Mouse (Mus musculus) CH12.LX (cell line): ENCODE measurements around the gene Pla2g1b. TPM values are rescaled to one million over a fixed set of nuclear protein-coding genes. Genes with fewer than 3 reads are reported as not detected.
A peak's percentile ranks its signal among the peaks of the same experiment; 100 is the strongest.

Experiments
- DNase-seq: peaks from one replicate; pipeline ENCODE4 v3.0.0-alpha.2; 2013; ENCODE audit errors: extremely low read depth
- H3K27ac ChIP-seq: 2 replicates; pipeline ENCODE4 v1.5.1; 2012; ENCODE audit warnings: low read depth, mild to moderate bottlenecking, control low read depth, moderate library complexity; ENCODE audit not compliant: insufficient read depth
- H3K27me3 ChIP-seq: replicated peaks from 2 replicates; pipeline ENCODE3; 2012; ENCODE audit warnings: inconsistent platforms
- H3K36me3 ChIP-seq, 2 experiments: replicated peaks in 1 of 2; 2 replicates each; pipeline versions ENCODE3 to v1.6.1; 2012; ENCODE audit warnings: inconsistent platforms in 1 of 2, low read length in 1 of 2, mild to moderate bottlenecking in 1 of 2, mixed read lengths in 1 of 2, moderate library complexity in 1 of 2; ENCODE audit not compliant: control insufficient read depth in 1 of 2, insufficient read depth in 1 of 2
- H3K4me1 ChIP-seq, 2 experiments: 2 replicates each; pipeline ENCODE4 v1.6.1; 2012; ENCODE audit warnings: inconsistent platforms in 1 of 2, moderate library complexity in 1 of 2; ENCODE audit not compliant: insufficient read depth in 2 of 2, control insufficient read depth in 1 of 2
- H3K4me2 ChIP-seq: 2 replicates; pipeline ENCODE4 v1.6.1; 2012; ENCODE audit warnings: low read depth, mild to moderate bottlenecking, control low read depth; ENCODE audit not compliant: poor library complexity, insufficient read depth, severe bottlenecking
- H3K4me3 ChIP-seq, 3 experiments: fragments of 150-350 bp in 1 of 3; sonication (generic) in 1 of 3; replicated peaks in 1 of 3; 2 replicates each; pipeline versions ENCODE3 to v1.5.1; 2011 to 2012; ENCODE audit warnings: low read depth in 2 of 3, low read length in 2 of 3, mild to moderate bottlenecking in 2 of 3, moderate library complexity in 2 of 3, control low read depth in 1 of 3, improper control_type of control experiment in 1 of 3, inconsistent platforms in 1 of 3, mixed read lengths in 1 of 3; ENCODE audit not compliant: poor library complexity in 1 of 3
- H3K79me2 ChIP-seq: replicated peaks from 2 replicates; pipeline ENCODE4 v1.6.1; 2012; ENCODE audit warnings: mild to moderate bottlenecking, moderate library complexity; ENCODE audit not compliant: control insufficient read depth, poor library complexity, insufficient read depth, severe bottlenecking; ENCODE audit errors: extremely low read depth
- H3K9ac ChIP-seq: 2 replicates; pipeline ENCODE4 v1.6.1; 2012; ENCODE audit warnings: low read depth, mild to moderate bottlenecking, control low read depth, moderate library complexity; ENCODE audit not compliant: insufficient read depth
- H3K9me3 ChIP-seq: replicated peaks from 2 replicates; pipeline ENCODE3; 2012; ENCODE audit warnings: low read length, inconsistent platforms, mixed read lengths
- CHD1 ChIP-seq: IDR thresholded peaks from 2 replicates; pipeline ENCODE4 v1.6.1; 2012; ENCODE audit warnings: low read depth, low read length, improper control_type of control experiment, inconsistent platforms
- CTCF ChIP-seq, 2 experiments: IDR thresholded peaks in 1 of 2; conservative IDR thresholded peaks in 1 of 2; 2 replicates each; pipeline ENCODE4 v1.5.1; 2011 to 2012; ENCODE audit warnings: low read depth in 2 of 2, low read length in 2 of 2, improper control_type of control experiment in 1 of 2, inconsistent platforms in 1 of 2, mild to moderate bottlenecking in 1 of 2, moderate library complexity in 1 of 2
- E2F4 ChIP-seq: IDR thresholded peaks from 2 replicates; pipeline ENCODE4 v1.6.1; 2011; ENCODE audit warnings: low read depth, low read length, improper control_type of control experiment; ENCODE audit not compliant: insufficient replicate concordance
- GABPA ChIP-seq: IDR thresholded peaks from 2 replicates; pipeline ENCODE4 v1.6.1; 2012; ENCODE audit warnings: low read depth, low read length, improper control_type of control experiment, inconsistent platforms; ENCODE audit not compliant: insufficient replicate concordance
- HCFC1 ChIP-seq: IDR thresholded peaks from 2 replicates; pipeline ENCODE4 v1.6.1; 2012; ENCODE audit warnings: low read depth, mild to moderate bottlenecking, inconsistent platforms, low read length, improper control_type of control experiment
- IRF4 ChIP-seq: IDR thresholded peaks from 2 replicates; pipeline ENCODE4 v1.6.1; 2014; ENCODE audit warnings: low read depth, mild to moderate bottlenecking, inconsistent platforms, low read length, improper control_type of control experiment
- MAFK ChIP-seq: IDR thresholded peaks from 2 replicates; pipeline ENCODE4 v1.6.1; 2011; ENCODE audit warnings: low read length, improper control_type of control experiment; ENCODE audit not compliant: insufficient replicate concordance
- MXI1 ChIP-seq: IDR thresholded peaks from 2 replicates; pipeline ENCODE4 v1.6.1; 2011; ENCODE audit warnings: mild to moderate bottlenecking, low read depth, low read length, improper control_type of control experiment
- MYC ChIP-seq: IDR thresholded peaks from 2 replicates; pipeline ENCODE4 v1.6.1; 2011; ENCODE audit warnings: low read depth, mild to moderate bottlenecking, improper control_type of control experiment, low read length
- POLR2A ChIP-seq: IDR thresholded peaks from 2 replicates; pipeline ENCODE4 v1.6.1; 2011; ENCODE audit warnings: low read depth, mild to moderate bottlenecking, improper control_type of control experiment, low read length
- RCOR1 ChIP-seq: conservative IDR thresholded peaks from 2 replicates; pipeline ENCODE4 v1.6.1; 2012; ENCODE audit warnings: low read depth, mild to moderate bottlenecking, inconsistent platforms, low read length, improper control_type of control experiment
- SIN3A ChIP-seq: IDR thresholded peaks from 2 replicates; pipeline ENCODE4 v1.6.1; 2012; ENCODE audit warnings: low read length, improper control_type of control experiment, inconsistent platforms
- USF1 ChIP-seq: IDR thresholded peaks from 2 replicates; pipeline ENCODE4 v1.6.1; 2014; ENCODE audit warnings: low read depth, mild to moderate bottlenecking, inconsistent platforms, low read length, improper control_type of control experiment
- ZC3H11A ChIP-seq: IDR thresholded peaks from 2 replicates; pipeline ENCODE4 v1.6.1; 2012; ENCODE audit warnings: low read depth, mild to moderate bottlenecking, inconsistent platforms, low read length, improper control_type of control experiment
- dilution Hi-C: fragments of 300-500 bp; cut with MboI; formaldehyde crosslinking; loops from 2 replicates; pipeline ENCODE4 v1.14.3; 2020; ENCODE audit warnings: low sequenced_read_pairs; ENCODE audit not compliant: extremely low pct_unique_long_range_greater_than_20kb, extremely low pct_ligation_motif_present
- in situ Hi-C: fragments of 300-500 bp; cut with MboI; formaldehyde crosslinking; loops from 3 replicates; pipeline ENCODE4 v1.14.3; 2019; ENCODE audit warnings: low sequenced_read_pairs, low pct_ligation_motif_present, low pct_unique_long_range_greater_than_20kb, mixed read lengths
- polyA plus RNA-seq: library from polyadenylated mRNA; unstranded; fragments of >175 nt; gene quantifications from 2 replicates; pipeline ENCODE4 v1.2.1, GENCODE M21; 2012; ENCODE audit warnings: low read depth; ENCODE audit not compliant: insufficient read length
- total RNA-seq, 2 experiments: library from RNA; depleted of rRNA; stranded (reverse); fragments of 300-350 nt in 1 of 2; fragments of >200 nt in 1 of 2; gene quantifications; 2 replicates each; pipeline ENCODE4 v1.2.3; 2012 to 2014

Gene Pla2g1b
- total and polyA plus RNA-seq, 3 experiments, result not detected

- dilution Hi-C loops (no loop called here), in situ Hi-C loops (no loop called here)
- Histone ChIP-seq H3K79me2 (no peaks in the 10 kb centered on the region), H3K9ac (no peak overlapping the region), H3K27ac (no peak overlapping the region), H3K4me1 (peaks cover 0 to 12% of the 10 kb centered on the region in 2 experiments; a peak in 2 of 4 replicates), H3K4me2 (peak overlapping the region; percentile 42; the same call in 1 of the 2 replicates), H3K4me3 (peak overlapping the region; percentile 10 to 46 (median 26)), H3K9me3 (no peaks in the 10 kb centered on the region), H3K36me3 (peaks cover 6 to 27% of the 10 kb centered on the region in 2 experiments), H3K27me3 (peaks cover 2% of the 10 kb centered on the region)
- TF ChIP-seq E2F4 (no peak), RCOR1 (no peak), HCFC1 (peak; percentile 19; the same call in 1 of the 2 replicates), MYC (peak; percentile 88; the same call in 1 of the 2 replicates), CTCF (conservative IDR thresholded peaks at IDR 0.05 in 1 of 2, IDR thresholded peaks at IDR 0.05 in 1 of 2; ENCODE audit: low read depth in 2 of 2, low read length in 2 of 2) (peak in 1 of 2 experiments; percentile 21; a peak in 2 of 4 replicates), SIN3A (peak; percentile 59; the same call in 1 of the 2 replicates), MXI1 (peak; percentile 44; the same call in 1 of the 2 replicates), MAFK (no peak), IRF4 (0 out of 2 replicates have a peak, but pooled peaks have one; percentile 6), GABPA (no peak), USF1 (peak; percentile 2; the same call in 1 of the 2 replicates), POLR2A (peak; percentile 55)
- no peak for DNase-seq
These were observed 8.2 kb downstream of the Pla2g1b start for GRCm38 (mm10) chr5:115474174-115474828.

GRCm38 (mm10) chr5:115475337-115476106 lies 9.5 kb downstream of the Pla2g1b start:
- no peaks in the 10 kb centered on the region for H3K9me3 ChIP-seq
- peaks cover 15 to 39% of the 10 kb centered on the region in 2 experiments for H3K36me3 ChIP-seq
- no peaks in the 10 kb centered on the region for H3K79me2 ChIP-seq
- DNase-seq, result no peak
- H3K4me1 ChIP-seq, result peaks cover 0 to 12% of the 10 kb centered on the region in 2 experiments; a peak in 2 of 4 replicates
- H3K4me3 ChIP-seq, result no peak overlapping the region
- H3K9ac ChIP-seq, result no peak overlapping the region
- TF ChIP-seq ZC3H11A, result no peak
- TF ChIP-seq GABPA, result no peak
- no peak for TF ChIP-seq MXI1
- no peak for TF ChIP-seq MAFK
- TF ChIP-seq CHD1, result no peak
- H3K27me3 ChIP-seq, result peaks cover 2% of the 10 kb centered on the region
- no peak overlapping the region for H3K4me2 ChIP-seq
- in situ Hi-C loops, result no loop called here
- dilution Hi-C loops, result no loop called here
- no peak overlapping the region for H3K27ac ChIP-seq
